Mouse (Mus musculus): ENCODE results near the gene Gm11492.

Gm11492 gene

DNA sequence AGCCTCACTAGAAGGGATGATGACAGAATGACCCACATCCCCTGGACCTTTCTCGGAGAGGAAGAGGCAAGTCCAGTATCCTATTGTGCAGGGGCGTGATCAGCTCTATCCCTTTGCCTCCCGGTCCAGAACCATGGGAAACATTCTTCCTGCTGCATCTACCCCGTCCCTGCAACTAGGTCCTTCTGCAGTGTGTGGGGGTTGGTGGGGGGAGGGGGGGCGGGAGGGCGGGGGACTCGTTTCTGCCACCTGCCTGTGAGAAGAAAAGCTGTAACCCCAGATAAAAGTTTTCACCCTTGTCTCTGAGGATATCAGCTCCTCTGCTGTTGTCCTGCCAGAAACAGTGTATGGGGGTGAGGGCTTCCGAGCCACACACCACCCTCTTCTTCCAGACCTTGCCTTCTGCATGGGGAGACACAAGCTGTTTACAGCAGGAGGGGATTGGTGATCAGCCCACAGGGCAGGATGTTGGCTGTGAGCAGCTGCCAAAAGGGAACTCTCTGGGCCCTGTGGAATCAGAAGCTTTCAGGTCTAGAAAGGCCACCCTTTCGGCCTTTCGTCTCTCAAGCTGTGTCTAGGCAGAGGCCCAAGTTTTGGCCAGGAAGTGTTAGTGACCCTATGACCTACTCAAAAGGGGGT, 12.6 kb downstream of the Gm11492 start:
- in situ Hi-C loops (cut with MboI, MseI), result no loop called here

DNA sequence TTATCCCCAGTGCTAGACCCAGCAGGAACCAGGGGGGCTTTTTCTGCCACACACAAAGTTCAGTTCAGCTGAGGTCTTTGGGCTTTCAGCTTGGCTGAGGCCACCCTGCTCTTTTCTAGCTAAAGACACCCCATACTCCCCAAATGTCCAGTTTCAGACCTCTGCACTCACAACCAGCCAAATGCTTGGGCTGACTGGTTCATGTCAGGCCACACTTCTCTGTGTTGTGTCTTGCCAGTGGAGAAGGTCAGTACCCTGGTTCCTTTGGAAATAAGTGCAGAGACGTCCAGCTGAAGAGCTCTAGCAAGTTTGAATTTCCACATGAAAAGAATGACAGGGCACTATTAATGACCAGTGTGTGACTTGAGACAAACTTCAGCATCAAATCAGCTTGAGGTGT, 13.3 kb downstream of the Gm11492 start:
- in situ Hi-C loops (cut with MboI, MseI), result no loop called here

DNA sequence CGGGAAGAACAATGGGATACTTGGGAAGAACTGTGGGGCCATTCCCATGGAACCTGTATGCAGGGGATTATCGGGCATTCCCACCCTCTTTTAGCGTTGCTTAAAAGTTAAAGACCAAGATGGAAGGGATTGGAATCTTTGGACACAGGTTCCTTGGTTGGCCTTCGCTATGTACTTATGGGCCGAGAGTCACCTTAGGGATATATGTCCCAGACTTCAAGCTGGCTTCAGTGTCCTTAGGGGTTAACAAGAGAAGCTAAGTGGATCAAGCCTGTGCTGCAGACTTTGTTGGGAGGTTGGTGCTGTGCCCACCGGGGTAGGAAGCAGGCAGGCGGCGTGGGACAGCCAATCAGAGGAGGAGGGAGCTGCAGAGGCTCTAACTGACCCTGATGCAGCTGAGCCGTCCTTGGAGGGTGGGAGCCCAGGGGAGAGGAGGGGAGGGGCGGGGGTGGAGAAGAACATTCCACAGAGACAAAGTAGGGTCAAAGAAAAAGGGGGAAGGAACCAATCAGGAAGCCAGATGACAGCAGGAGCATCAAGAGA, 14.2 kb downstream of the Gm11492 start:
- in situ Hi-C loops (cut with MboI, MseI), result no loop called here

DNA sequence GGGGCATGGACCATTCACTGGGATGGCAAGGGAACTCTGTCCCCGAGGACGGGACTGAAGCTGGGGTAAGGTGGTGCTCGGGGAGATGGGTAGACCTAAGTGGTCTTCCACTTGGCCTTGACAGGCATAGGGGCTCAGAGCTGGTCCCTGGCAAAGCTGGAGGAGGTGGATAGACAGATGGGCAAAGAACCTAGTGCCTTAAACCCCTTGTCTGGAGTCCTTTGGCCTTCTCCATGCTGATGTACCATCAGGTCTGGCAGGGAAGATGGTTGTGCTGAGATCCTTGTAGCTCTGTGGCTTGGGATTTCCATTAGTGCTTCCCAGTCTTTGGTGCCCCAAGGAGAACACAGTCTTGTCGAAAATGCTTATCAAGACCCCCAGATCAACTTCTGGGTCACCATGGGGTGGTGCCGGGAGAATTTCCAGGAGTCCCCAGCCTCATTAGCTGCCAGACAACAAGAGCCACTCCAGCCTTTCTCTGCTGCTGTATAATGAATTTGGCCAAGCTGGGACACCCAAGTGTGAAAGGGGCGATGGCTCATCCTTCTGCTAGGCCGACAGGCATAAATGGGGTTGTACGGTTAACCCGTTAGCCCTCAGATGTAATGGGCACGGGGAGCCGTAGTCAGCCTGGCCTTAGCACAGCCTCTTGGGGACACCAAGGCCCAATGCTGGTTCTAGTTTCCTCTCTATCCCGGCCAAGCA, 14.9 kb downstream of the Gm11492 start:
- in situ Hi-C loops (cut with MboI, MseI), result no loop called here

DNA sequence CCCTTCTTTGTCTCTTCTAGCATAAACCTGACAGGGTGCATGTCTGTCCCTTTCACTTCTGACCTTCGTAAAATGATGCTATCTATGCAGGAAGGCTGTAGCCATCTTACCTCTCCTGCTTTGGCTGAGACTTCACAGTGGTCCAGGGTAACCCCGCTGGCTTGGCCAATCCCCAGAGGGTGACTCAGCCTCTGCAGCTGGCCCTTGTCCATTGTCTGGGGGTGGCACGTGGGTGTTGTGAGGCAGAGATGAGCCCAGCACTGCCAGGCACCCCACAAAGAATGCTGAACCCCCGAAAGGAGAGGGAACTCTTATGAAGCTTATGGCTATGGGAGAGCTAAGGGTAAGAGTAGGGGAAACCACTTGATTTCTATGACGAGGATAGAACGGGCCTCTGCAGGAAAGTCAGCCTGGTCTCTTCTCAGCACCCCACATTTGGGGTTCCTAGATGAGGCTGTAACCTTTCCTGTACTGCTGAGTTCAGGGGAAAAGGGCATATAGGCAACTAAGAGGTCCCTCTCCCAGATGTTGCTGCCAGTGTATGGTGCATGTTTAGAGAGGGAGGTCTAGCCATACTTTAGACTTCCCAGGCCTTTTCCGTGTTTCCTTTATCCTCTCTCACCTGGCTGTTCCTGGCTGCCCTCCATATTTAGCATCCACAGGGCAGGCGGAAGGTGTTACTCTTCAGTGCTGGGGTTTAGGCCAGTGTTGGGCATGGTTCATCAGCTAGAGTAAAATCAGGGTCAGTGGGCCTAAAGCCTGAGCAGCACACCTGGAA, 15.7 kb downstream of the Gm11492 start:
- in situ Hi-C loops (cut with MboI, MseI), result no loop called here

DNA sequence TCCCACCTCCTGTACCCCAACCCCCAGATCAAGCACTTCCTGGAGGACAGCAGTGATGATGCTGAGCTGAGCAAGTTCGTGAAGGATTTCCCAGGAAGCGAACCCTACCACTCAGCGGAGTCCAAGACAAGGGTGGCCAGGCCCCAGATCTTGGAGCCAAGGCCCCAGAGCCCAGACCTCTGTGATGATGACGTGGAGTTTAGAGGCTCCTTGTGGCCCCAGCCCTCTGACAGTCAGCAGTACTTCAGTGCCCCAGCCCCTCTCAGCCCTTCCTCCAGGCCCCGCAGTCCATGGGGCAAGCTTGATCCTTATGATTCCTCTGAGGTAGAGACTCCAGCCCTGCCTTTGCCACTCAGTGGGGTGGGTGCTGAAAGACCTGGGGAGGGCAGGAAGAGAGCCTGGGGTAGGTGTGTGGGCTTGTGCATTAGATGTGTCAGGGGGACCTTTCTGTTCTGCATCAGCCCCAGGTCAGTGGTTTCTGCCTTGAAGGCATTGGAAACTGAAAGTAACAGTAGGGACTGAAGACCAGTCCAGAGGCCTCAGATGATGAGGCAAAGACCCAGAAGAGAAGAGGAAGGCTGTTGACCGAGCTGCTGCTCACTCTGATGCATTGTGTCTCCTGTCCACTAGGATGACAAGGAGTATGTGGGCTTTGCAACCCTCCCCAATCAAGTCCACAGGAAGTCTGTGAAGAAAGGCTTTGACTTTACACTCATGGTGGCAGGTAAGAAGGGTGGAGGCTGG, 17.0 kb downstream of the Gm11492 start:
- in situ Hi-C loops (cut with MboI, MseI), result no loop called here

DNA sequence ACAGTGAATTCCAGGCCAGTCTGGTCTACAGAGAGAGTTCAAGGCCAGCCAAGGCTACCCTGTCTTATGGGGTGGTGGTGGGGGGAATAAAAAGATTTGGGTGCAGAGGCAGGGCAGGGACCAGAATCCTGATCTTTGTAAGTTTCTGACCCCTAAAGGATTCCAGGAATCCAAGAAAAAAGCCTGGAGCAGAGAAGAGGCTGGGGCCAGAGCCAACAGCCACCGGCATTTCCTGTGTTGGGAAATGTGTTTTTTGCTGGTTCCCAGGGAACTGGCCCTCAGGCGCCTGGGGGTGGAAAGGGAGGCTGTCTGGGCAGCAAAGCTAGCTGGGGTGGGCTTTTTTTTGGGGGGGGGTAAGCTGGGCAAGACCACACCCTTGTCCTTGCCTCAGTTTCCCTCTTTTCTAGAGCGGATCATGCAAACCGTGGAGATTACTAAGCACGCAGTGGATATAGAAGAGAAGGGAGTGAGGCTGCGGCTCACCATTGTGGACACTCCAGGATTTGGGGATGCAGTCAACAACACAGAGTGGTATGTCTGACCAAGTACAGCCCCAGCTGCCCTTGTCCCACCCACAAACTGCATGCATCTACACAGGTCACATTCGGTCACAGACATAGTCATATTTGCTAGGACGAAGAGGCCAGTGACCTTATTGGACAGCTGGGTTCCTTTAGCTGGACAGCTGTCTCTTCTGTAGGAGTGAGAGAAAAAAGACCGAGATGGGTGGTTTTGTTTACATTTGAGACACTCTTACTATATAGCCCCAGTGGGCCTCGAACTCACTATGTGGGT, 18.5 kb downstream of the Gm11492 start:
- in situ Hi-C loops (cut with MboI, MseI), result no loop called here

DNA sequence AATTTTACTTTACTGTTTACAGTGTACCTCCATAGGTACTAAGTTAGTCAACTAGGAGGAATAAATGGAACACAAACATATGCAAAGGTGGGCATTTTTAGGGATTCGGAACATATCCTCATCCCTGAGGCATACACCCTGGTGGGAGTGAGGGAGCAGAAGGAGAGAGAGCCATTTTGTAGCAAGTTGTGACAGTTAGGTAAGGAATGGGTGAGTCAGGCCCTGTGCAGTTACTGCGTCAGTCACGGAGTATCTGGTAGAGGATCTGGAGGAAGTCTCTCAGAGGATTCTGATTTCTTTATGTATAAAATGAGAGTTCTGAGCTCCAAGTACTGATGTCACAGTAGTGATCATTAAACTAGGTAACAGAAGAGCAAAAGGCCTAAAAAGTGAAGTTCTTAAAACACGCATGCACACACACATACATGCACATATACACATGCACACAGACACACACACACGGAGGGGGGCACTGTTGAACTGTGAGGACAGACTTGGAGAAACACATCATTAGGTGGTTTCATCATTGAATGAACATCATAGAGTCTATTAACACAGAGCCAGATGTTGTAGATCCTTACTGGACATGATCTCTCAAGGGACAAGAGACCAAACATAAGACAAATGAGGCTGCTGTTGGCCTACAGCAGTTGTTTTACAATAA, 20.9 kb downstream of the Gm11492 start:
- in situ Hi-C loops (cut with MboI, MseI), result no loop called here

DNA sequence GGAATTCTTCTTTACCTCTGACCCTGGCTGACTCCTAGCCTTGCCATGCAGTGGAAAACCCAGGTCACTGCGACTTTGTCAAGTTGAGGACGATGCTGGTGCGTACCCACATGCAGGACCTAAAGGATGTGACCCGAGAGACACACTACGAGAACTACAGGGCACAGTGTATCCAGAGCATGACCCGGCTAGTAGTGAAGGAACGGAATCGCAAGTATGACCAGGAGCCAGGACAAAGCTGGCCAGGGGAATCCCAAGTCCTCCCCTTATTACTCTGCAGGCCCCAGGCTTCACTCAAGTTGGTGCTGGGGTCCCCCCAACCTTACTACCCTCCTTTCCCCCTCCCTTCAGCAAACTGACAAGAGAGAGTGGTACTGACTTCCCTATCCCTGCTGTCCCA, 23.2 kb downstream of the Gm11492 start:
- in situ Hi-C loops (cut with MboI, MseI), result loop anchor here (10.0 kb wide), 1 partner anchor 1025 kb away; no protein-coding TSS in a partner anchor

DNA sequence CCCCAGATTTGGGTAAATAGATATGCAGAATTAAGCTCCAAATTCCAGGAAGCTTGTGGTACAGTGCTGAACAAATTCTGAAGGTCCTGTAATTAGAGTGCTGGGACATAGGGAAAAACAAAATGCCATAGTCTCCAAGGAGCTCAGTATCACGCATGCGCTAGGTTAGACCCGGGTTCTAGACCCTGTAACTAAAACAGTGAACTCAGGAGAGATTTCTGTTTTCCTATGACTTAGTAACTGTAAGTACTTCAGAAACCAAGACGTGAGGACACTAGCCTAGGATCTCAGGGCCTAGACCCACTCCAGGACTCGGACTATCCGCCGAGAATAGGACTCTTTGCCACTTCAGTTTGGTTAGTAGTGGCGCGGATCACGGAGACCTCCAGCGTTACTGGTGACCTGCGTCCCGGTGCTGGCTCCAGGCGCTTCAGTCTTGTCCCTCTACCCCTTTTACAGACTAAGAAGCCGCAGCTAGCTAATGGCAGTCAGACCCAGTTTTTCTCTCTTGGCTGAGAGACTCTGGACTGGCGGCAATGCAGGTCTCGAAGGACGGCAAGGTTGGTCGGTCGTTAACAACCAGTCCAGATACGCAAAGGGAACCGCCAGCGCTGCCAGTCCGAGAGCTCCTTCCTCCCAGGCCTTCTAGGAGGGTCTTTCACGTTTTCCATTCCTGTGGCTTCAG, 24.5 kb downstream of the Gm11492 start:
- in situ Hi-C loops (cut with MboI, MseI), result loop anchor here (10.0 kb wide), 1 partner anchor 1026 kb away; no protein-coding TSS in a partner anchor

DNA sequence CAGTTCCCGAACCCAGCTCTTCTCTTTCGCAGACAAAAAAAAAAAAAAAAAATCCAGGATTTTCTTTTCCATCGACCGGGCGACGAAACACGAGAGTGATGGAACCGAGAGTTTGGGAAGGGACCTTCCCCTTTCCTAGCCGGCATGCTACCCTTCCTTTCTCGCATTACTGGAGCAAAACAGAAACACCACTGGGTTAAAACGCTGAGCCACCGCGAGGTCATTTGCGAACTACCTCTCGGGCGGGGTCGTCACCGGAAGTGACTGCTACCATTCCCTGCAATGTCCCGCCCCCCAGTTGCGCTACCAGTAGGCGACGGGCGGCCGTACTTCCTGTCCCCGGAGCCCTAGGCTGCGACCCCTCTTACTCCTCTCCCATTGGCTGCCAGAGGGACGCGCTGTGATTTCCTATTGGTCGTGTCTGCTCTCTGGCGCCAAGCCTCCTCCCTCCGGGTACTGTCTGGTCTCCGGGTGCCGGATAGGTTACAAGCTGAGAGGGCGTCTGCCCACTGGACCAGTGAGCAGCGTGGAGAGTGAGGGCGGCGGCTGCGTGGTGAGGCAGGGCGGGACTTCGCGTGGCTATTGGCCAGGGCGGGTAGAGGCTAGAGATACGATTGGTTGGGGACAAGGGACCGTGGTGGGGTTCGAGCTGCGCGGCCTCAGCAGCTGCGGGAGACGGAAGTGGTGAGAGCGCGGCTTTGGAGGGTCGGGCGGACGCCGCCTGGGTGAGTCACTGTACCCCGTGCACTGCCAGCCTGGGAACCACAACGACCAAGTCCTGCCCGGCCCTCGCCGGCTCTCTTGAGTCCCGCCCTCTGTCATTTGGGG, 25.3 kb downstream of the Gm11492 start, which contains the start of gene Mtmr4:
Gene Mtmr4 (plus strand): TSS at position 637 of the 828 bp plus-strand sequence.
- in situ Hi-C loops (cut with MboI, MseI), result loop anchor here (10.0 kb wide), 1 partner anchor 1027 kb away; no protein-coding TSS in a partner anchor

DNA sequence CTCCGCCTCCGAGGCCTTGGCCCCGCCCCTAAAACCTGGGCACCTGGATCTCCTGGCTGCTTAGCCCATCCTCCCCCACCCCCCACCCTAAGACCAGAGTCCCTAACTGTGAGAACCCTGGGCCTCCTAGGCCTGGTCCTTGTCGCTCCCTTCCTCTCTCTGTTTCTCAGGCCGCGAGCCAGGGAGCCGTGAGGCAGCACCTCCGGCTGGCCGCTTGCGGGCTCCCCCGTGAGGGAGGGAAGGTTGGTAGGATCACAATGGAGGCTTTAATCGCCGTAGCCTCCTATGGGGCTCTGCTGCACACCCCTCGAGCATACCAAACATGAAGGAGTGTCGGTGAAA, 25.9 kb downstream of the Gm11492 start:
- in situ Hi-C loops (cut with MboI, MseI), result loop anchor here (10.0 kb wide), 1 partner anchor 1028 kb away; no protein-coding TSS in a partner anchor

DNA sequence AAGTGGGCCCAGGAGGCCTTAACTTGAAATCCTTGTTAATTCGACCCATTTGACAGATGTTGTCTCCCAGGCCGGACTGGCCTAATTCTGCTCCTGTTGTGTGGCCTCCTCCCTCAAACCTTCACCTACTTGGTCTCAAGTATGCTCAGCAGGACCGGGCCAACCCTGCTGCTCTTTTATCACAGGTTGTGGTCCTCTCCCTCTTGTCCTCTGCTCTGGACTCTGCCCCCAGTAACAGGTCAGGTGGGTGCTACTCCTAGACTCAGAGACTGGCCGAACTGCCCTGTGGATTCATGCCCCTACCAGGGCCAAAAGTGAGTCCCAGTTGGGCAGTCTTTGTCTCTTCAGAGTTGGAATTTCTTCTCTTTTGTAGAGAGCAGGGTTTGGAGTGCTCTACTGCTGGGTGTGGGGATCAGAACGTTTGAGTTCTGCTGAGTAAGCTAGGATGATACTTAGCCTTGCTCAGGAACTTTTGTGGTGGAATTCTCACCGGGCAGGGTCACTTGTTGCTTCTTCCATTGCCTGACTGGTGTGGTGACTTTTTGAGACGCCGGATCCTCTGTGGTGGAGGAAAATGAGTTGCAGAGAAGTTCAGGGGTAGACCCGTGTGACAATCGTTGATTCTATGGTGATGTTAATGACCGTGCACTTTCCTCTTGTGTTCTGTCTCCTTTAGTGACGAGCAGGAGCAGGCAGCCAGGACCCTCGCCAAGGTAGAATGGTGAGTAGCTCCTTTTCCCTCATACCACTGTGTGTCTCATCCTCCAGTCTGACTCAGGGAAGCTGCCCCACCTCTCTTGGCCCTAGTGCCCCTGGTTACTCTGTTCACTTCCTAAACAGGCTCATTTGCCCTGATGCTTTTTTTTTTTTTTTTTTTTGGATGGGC, 26.5 kb downstream of the Gm11492 start:
- in situ Hi-C loops (cut with MboI, MseI), result loop anchor here (10.0 kb wide), 1 partner anchor 1028 kb away; no protein-coding TSS in a partner anchor

DNA sequence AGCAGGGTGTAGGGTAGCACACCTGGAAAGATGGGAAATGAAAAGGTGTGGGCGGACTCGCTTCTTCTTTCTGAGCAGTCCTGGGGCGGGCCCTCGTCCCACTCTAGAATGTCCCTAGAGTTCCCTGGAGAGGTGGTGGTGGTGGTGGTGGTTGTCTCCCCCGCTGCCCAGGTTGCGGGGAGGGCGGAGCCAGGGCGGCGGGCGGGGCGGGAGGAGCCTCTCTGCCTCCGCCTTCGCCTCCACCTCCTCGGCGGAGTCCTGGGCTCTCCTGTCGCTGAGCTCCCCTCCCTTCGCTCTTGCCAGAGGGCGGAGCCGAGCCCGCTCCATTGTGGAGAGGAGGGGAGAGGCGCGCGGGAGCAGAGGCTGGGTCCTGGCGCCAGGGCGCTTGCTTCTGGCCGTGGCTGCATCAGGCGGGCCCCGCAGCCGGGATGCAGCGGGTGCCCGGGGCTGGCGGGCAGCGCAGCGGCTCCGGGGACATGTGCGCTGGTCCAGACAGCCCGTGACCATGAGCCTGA, 28.9 kb downstream of the Gm11492 start:
- in situ Hi-C loops (cut with MboI, MseI), result loop anchor here (10.0 kb wide), 1 partner anchor 1031 kb away; no protein-coding TSS in a partner anchor

DNA sequence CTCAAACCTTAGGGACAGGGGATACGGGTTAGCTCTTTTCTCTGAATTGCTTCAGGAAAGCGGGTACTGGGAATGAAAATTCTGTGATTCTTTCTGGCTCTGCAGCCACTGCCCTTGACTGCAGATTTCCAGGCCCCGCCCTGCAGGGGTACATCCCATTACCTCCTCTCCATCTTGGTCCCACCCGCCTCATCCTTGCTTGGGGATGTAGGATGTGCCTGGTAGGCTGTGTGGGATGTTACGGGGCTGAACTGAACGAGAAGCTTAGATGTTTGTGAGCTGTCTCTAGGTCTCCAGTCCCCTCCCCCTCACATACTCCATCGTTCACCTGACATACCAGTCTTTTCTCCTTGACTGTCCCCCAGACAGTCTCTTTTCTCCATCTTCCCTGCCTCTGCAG, 29.5 kb downstream of the Gm11492 start:
- in situ Hi-C loops (cut with MboI, MseI), result loop anchor here (10.0 kb wide), 1 partner anchor 1031 kb away; no protein-coding TSS in a partner anchor

DNA sequence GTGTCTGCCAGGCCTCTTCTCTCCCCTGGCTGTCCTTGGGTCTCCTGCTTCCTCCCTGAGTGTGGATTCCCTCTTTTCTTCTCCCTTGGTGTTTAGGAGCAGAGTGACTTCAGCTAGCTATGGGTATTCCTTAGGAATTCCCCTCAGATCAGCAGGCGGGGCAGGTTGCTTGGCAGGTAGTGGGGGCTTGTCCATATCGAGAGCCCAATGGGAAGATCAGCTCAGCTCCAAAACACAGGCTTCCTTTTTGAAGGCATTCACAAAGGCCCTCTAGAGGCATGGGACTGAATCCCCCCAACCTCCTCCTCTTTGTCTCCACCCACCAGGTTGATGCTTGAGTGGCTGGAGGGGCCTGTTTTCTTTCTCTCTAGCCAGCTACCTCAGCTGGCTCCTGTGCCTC, 30.0 kb downstream of the Gm11492 start:
- in situ Hi-C loops (cut with MboI, MseI), result loop anchor here (10.0 kb wide), 1 partner anchor 1032 kb away; no protein-coding TSS in a partner anchor

DNA sequence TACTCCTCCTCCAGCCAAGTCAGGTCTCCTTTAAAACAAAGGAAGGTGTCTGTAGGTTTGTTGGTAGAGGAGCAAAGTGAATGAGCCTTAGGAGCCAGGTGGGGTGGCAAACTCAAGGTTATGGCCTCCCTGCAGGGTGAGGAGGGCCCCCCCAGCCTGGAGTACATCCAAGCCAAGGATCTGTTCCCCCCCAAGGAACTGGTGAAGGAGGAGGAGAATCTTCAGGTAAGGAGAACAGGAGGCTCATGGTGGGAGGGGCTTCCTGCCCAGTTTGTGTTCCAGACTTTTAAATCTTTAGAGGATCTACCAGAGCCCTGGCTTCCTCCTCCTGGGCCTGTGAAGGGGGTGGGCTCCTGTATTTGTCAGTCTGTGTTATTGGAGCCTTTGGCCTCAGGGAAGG, 30.6 kb downstream of the Gm11492 start:
- in situ Hi-C loops (cut with MboI, MseI), result loop anchor here (10.0 kb wide), 1 partner anchor 1032 kb away; no protein-coding TSS in a partner anchor
